Mouse (Mus musculus) kidney, embryonic 16.5 days (tissue): ENCODE data around the gene Cyp4x1. TPM values are rescaled to one million over a fixed set of nuclear protein-coding genes. Genes with fewer than 3 reads are reported as not detected.

Experiments used
- ATAC-seq: fragments of 200-750 bp; cut with Nextera tagmentation; 2 replicates; pipeline ENCODE4 v1.8.0; 2017; ENCODE audit warnings: moderate TSS enrichment; ENCODE audit not compliant: low FRiP score, low TSS enrichment
- H3K27ac ChIP-seq: fragments of 300-500 bp; sonication (generic); 2 replicates; pipeline ENCODE4 v1.5.1; 2014; ENCODE audit warnings: low read length
- H3K27me3 ChIP-seq: fragments of 300-500 bp; sonication (generic); 2 replicates; pipeline ENCODE4 v1.6.1; 2014; ENCODE audit warnings: low read length, control low read depth, mixed read lengths; ENCODE audit not compliant: insufficient read depth
- H3K36me3 ChIP-seq: fragments of 300-500 bp; sonication (generic); 2 replicates; pipeline ENCODE4 v1.6.1; 2014; ENCODE audit warnings: low read length, control low read depth, mixed read lengths; ENCODE audit not compliant: insufficient read depth
- H3K4me1 ChIP-seq: fragments of 300-500 bp; sonication (generic); 2 replicates; pipeline ENCODE4 v1.6.1; 2014; ENCODE audit warnings: low read length, control low read depth, mixed read lengths; ENCODE audit not compliant: insufficient read depth
- H3K4me2 ChIP-seq: fragments of 300-500 bp; sonication (generic); replicated peaks from 2 replicates; pipeline ENCODE4 v1.6.1; 2014; ENCODE audit warnings: low read depth, low read length
- H3K4me3 ChIP-seq: fragments of 300-500 bp; sonication (generic); 2 replicates; pipeline ENCODE4 v1.5.1; 2014; ENCODE audit warnings: mild to moderate bottlenecking, low read length
- H3K9ac ChIP-seq: fragments of 300-500 bp; sonication (generic); replicated peaks from 2 replicates; pipeline ENCODE4 v1.6.1; 2014; ENCODE audit warnings: low read length
- H3K9me3 ChIP-seq: fragments of 300-500 bp; sonication (generic); 2 replicates; pipeline ENCODE4 v1.6.1; 2016; ENCODE audit warnings: low read length, control low read depth
- WGBS: fragments of 180-500 bp; shearing (Covaris S2); extraction: QIAGEN DNeasy Blood & Tissue Kit; methylation state at CpG from one replicate; pipeline ENCODE4 v1.1.7; 2014; 5-methylcytosine and 5-hydroxymethylcytosine counted together
- polyA plus RNA-seq: library from polyadenylated mRNA; unstranded; fragments of >200 nt; fragmentation: Nextera tagmentation; extraction: Ambion mirVana; gene quantifications from 2 replicates; pipeline ENCODE4 v1.2.1, GENCODE M21; 2015

Cyp4x1 gene
- polyA plus RNA-seq, 1 experiment from 2014 or later = 0.41 TPM

GRCm38 (mm10) chr4:115121162-115121561, 12.9 kb downstream of the Cyp4x1 start:
- Histone ChIP-seq H3K9ac (no peak overlapping the region), H3K4me3 (no peak overlapping the region), H3K4me2 (no peak overlapping the region), H3K36me3 (no peaks in the 10 kb centered on the region), H3K27me3 (no peaks in the 10 kb centered on the region), H3K4me1 (no peaks in the 10 kb centered on the region), H3K9me3 (no peaks in the 10 kb centered on the region), H3K27ac (no peak overlapping the region)
- 81% methylated on average over 2 of the region's 2 CpGs for WGBS
- ATAC-seq = no peak

- Histone ChIP-seq H3K27ac (no peak overlapping the region), H3K27me3 (no peaks in the 10 kb centered on the region), H3K4me2 (no peak overlapping the region), H3K4me3 (no peak overlapping the region), H3K36me3 (no peaks in the 10 kb centered on the region), H3K9me3 (no peaks in the 10 kb centered on the region), H3K4me1 (no peaks in the 10 kb centered on the region), H3K9ac (no peak overlapping the region)
- ATAC-seq = no peak
- 84% methylated on average over 3 of the region's 3 CpGs for WGBS
Observed at GRCm38 (mm10) chr4:115119642-115120041, 14.4 kb downstream of the Cyp4x1 start.

GRCm38 (mm10) chr4:115113266-115113665, 20.8 kb downstream of the Cyp4x1 start:
- H3K4me1 ChIP-seq = no peaks in the 10 kb centered on the region
- no peak overlapping the region for H3K4me3 ChIP-seq
- no peak overlapping the region for H3K9ac ChIP-seq
- H3K36me3 ChIP-seq = no peaks in the 10 kb centered on the region
- no peak overlapping the region for H3K27ac ChIP-seq
- H3K4me2 ChIP-seq = no peak overlapping the region
- peaks cover 4% of the 10 kb centered on the region; the same call in 1 of the 2 replicates for H3K27me3 ChIP-seq
- H3K9me3 ChIP-seq = no peaks in the 10 kb centered on the region
- ATAC-seq = no peak
- 25% methylated on average over 5 of the region's 5 CpGs for WGBS

GRCm38 (mm10) chr4:115111167-115111566, 22.9 kb downstream of the Cyp4x1 start:
- H3K36me3 ChIP-seq = no peaks in the 10 kb centered on the region
- 57% methylated on average over 2 of the region's 2 CpGs for WGBS
- peaks cover 4% of the 10 kb centered on the region; the same call in 1 of the 2 replicates for H3K27me3 ChIP-seq
- H3K27ac ChIP-seq = no peak overlapping the region
- no peak overlapping the region for H3K4me2 ChIP-seq
- no peak overlapping the region for H3K4me3 ChIP-seq
- H3K4me1 ChIP-seq = no peaks in the 10 kb centered on the region
- no peak for ATAC-seq
- H3K9me3 ChIP-seq = 0 out of 2 replicates have a peak, but pooled peaks cover 3% of the 10 kb centered on the region
- H3K9ac ChIP-seq = no peak overlapping the region

GRCm38 (mm10) chr4:115103510-115103909, 30.6 kb downstream of the Cyp4x1 start:
- Histone ChIP-seq H3K27me3 (no peaks in the 10 kb centered on the region), H3K4me2 (no peak overlapping the region), H3K27ac (no peak overlapping the region), H3K36me3 (no peaks in the 10 kb centered on the region), H3K9me3 (0 out of 2 replicates have a peak, but pooled peaks cover 3% of the 10 kb centered on the region), H3K4me1 (no peaks in the 10 kb centered on the region), H3K9ac (no peak overlapping the region), H3K4me3 (no peak overlapping the region)
- WGBS = 55% methylated on average over 4 of the region's 4 CpGs
- ATAC-seq = no peak

- ATAC-seq = peak; percentile 44; the same call in 1 of the 2 replicates
- no peak overlapping the region for H3K9ac ChIP-seq
- H3K4me2 ChIP-seq = no peak overlapping the region
- peaks cover 4% of the 10 kb centered on the region for H3K4me1 ChIP-seq
- H3K27ac ChIP-seq = no peak overlapping the region
- WGBS = 30% methylated on average over 6 of the region's 6 CpGs
- H3K9me3 ChIP-seq = no peaks in the 10 kb centered on the region
- peaks cover 4% of the 10 kb centered on the region; the same call in 1 of the 2 replicates for H3K27me3 ChIP-seq
- H3K36me3 ChIP-seq = no peaks in the 10 kb centered on the region
- H3K4me3 ChIP-seq = no peak overlapping the region
Observed at GRCm38 (mm10) chr4:115101682-115102081, 32.4 kb downstream of the Cyp4x1 start.

- peaks cover 22% of the 10 kb centered on the region for H3K4me1 ChIP-seq
- H3K36me3 ChIP-seq = no peaks in the 10 kb centered on the region
- ATAC-seq = no peak
- H3K9ac ChIP-seq = 0 out of 2 replicates have a peak overlapping the region, but pooled peaks have one; percentile 1
- H3K9me3 ChIP-seq = no peaks in the 10 kb centered on the region
- peak overlapping the region; percentile 85; the same call in 1 of the 2 replicates for H3K27ac ChIP-seq
- H3K4me2 ChIP-seq = peak overlapping the region; percentile 74
- peak overlapping the region; percentile 12 for H3K4me3 ChIP-seq
- WGBS = 0% methylated on average over 6 of the region's 6 CpGs
- peaks cover 16% of the 10 kb centered on the region for H3K27me3 ChIP-seq
Observed at GRCm38 (mm10) chr4:115097146-115097496, 37.0 kb downstream of the Cyp4x1 start.

- Histone ChIP-seq H3K9ac (peak overlapping the region; percentile 60; the same call in 1 of the 2 replicates), H3K27me3 (peaks cover 16% of the 10 kb centered on the region), H3K36me3 (no peaks in the 10 kb centered on the region), H3K9me3 (no peaks in the 10 kb centered on the region), H3K4me2 (peak overlapping the region; percentile 74), H3K4me1 (peaks cover 22% of the 10 kb centered on the region), H3K27ac (peak overlapping the region; percentile 85), H3K4me3 (peak overlapping the region; percentile 48)
- ATAC-seq = no peak
- 15% methylated on average over 11 of the region's 11 CpGs for WGBS
Observed at GRCm38 (mm10) chr4:115096435-115097145, 37.5 kb downstream of the Cyp4x1 start.

GRCm38 (mm10) chr4:115095671-115096434, 38.2 kb downstream of the Cyp4x1 start:
- ATAC-seq = peak; percentile 88
- Histone ChIP-seq H3K4me3 (peak overlapping the region; percentile 48), H3K4me1 (peaks cover 22% of the 10 kb centered on the region), H3K27me3 (peaks cover 16% of the 10 kb centered on the region), H3K27ac (peak overlapping the region; percentile 85), H3K9ac (peak overlapping the region; percentile 60), H3K36me3 (no peaks in the 10 kb centered on the region), H3K9me3 (no peaks in the 10 kb centered on the region), H3K4me2 (peak overlapping the region; percentile 74)
- 3% methylated on average over 30 of the region's 31 CpGs for WGBS

GRCm38 (mm10) chr4:115094056-115094455, 40.0 kb downstream of the Cyp4x1 start:
- ATAC-seq = no peak
- 86% methylated on average over 2 of the region's 2 CpGs for WGBS
- peaks cover 22% of the 10 kb centered on the region for H3K4me1 ChIP-seq
- H3K27ac ChIP-seq = no peak overlapping the region
- peaks cover 16% of the 10 kb centered on the region for H3K27me3 ChIP-seq
- H3K4me3 ChIP-seq = no peak overlapping the region
- no peaks in the 10 kb centered on the region for H3K36me3 ChIP-seq
- H3K9ac ChIP-seq = no peak overlapping the region
- H3K4me2 ChIP-seq = no peak overlapping the region
- H3K9me3 ChIP-seq = no peaks in the 10 kb centered on the region
